26 mouse cellular contexts compared by ENCODE assay signal in the genomic region with DNA sequence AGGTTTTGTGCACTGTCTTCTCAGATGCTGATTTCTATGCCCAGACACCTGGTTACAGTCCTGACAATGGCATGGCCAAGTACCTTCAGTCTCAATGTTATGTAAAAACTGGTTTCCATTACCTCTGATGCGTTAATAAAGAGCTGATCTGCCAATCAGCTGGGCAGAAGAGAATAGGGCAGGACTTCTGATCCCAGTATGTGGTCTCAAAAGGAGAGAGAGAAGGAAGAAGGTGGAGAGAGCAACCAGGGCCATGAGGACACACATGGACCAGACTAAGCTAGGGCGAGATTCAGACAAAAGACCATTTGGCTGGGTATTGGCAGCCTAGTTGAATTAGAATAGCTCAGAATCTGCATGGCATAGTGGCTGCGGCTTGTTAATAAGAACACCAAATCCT. TPM values are rescaled to one million over a fixed set of nuclear protein-coding genes. Genes with fewer than 3 reads are reported as not detected.
A peak's percentile ranks its signal among the peaks of the same experiment; 100 is the strongest.
DNase-seq lines count a peak whose midpoint lies in the region; ATAC-seq and TF ChIP-seq lines count a peak whose summit lies in the region.
"Had no signal": no experiment of that assay in that cellular context is flagged by ENCODE, and none has a peak within 500 bp of the region (broad histone marks: within the 10 kb centered on the region; RNA-seq: fewer than 3 reads in every experiment).

No protein-coding gene starts in this region.

- WGBS in forebrain, embryonic 12.5 days = 26% methylated on average over 3 of the region's 3 CpGs
- 64% methylated on average over 3 of the region's 3 CpGs for WGBS in forebrain, embryonic 10.5 days
- WGBS in hindbrain, embryonic 13.5 days = 39% methylated on average over 3 of the region's 3 CpGs
- WGBS in hindbrain, embryonic 11.5 days = 66% methylated on average over 3 of the region's 3 CpGs
- 33% methylated on average over 3 of the region's 3 CpGs for WGBS in midbrain, embryonic 12.5 days
- 64% methylated on average over 3 of the region's 3 CpGs for WGBS in midbrain, embryonic 10.5 days
- 82% methylated on average over 3 of the region's 3 CpGs for WGBS in liver, embryonic 14.5 days (ENCODE audit: insufficient replicate concordance)

- H3K4me1 ChIP-seq in forebrain, embryonic 12.5 days = peaks cover 36% of the 10 kb centered on the region
- H3K4me1 ChIP-seq in forebrain, embryonic 10.5 days = peaks cover 40% of the 10 kb centered on the region
- H3K4me1 ChIP-seq in hindbrain, embryonic 13.5 days (replicated peaks) = peaks cover 37% of the 10 kb centered on the region
- peaks cover 6% of the 10 kb centered on the region for H3K4me1 ChIP-seq in hindbrain, embryonic 11.5 days (replicated peaks; ENCODE audit: control insufficient read depth, insufficient read depth, low read length)
- peaks cover 36% of the 10 kb centered on the region for H3K4me1 ChIP-seq in midbrain, embryonic 12.5 days
- H3K4me1 ChIP-seq in midbrain, embryonic 10.5 days = peaks cover 34% of the 10 kb centered on the region
- peaks cover 22 to 27% of the 10 kb centered on the region in 2 experiments for H3K4me1 ChIP-seq in liver, embryonic 14.5 days (replicated peaks; ENCODE audit: control insufficient read depth in 2 of 2, insufficient read depth in 2 of 2, low read length in 1 of 2)

- H3K4me2 ChIP-seq in forebrain, embryonic 12.5 days = peak overlapping the region; percentile 19
- no peak overlapping the region for H3K4me2 ChIP-seq in hindbrain, embryonic 13.5 days
- no peak overlapping the region for H3K4me2 ChIP-seq in hindbrain, embryonic 11.5 days (replicated peaks; ENCODE audit: low read depth, low read length)
- H3K4me2 ChIP-seq in midbrain, embryonic 12.5 days (replicated peaks) = 0 out of 2 replicates have a peak overlapping the region, but pooled peaks have one; percentile 85
- H3K4me2 ChIP-seq in liver, embryonic 14.5 days (ENCODE audit: low read depth) = peak overlapping the region; percentile 95; the same call in 1 of the 2 replicates
- H3K4me2 ChIP-seq: embryonic facial prominence, embryonic 13.5 days; neural tube, embryonic 15.5 days; stomach, embryonic 15.5 days had no signal

- no peak for TF ChIP-seq EP300 in liver, embryonic 14.5 days (IDR thresholded peaks at IDR 0.05; ENCODE audit: low read depth)

- 0 out of 2 replicates have a peak overlapping the region, but pooled peaks have one; percentile 17 for H3K9ac ChIP-seq in forebrain, embryonic 12.5 days
- 0 out of 2 replicates have a peak overlapping the region, but pooled peaks have one; percentile 49 for H3K9ac ChIP-seq in hindbrain, embryonic 13.5 days
- H3K9ac ChIP-seq in hindbrain, embryonic 11.5 days (ENCODE audit: low read depth, low read length) = no peak overlapping the region
- peak overlapping the region; percentile 20; the same call in 1 of the 2 replicates for H3K9ac ChIP-seq in midbrain, embryonic 12.5 days (replicated peaks)
- peak overlapping the region; percentile 18; the same call in 1 of the 2 replicates for H3K9ac ChIP-seq in liver, embryonic 14.5 days (replicated peaks)
- H3K9ac ChIP-seq: neural tube, embryonic 15.5 days; stomach, embryonic 15.5 days had no signal

- no peak for ATAC-seq in forebrain, embryonic 12.5 days (ENCODE audit: low FRiP score)
- no peak for ATAC-seq in hindbrain, embryonic 13.5 days (ENCODE audit: low FRiP score)
- ATAC-seq in hindbrain, embryonic 11.5 days (ENCODE audit: low FRiP score) = no peak
- no peak for ATAC-seq in midbrain, embryonic 12.5 days (ENCODE audit: low FRiP score, low read depth)
- ATAC-seq in liver, embryonic 14.5 days (ENCODE audit: insufficient read depth) = no peak
- ATAC-seq: activated CD4-positive, CD25-positive, alpha-beta regulatory T cell, adult 4 months; lung, postnatal 0 days; Patski had no signal

- no peaks in the 10 kb centered on the region for H3K9me3 ChIP-seq in forebrain, embryonic 12.5 days
- H3K9me3 ChIP-seq in forebrain, embryonic 10.5 days = no peaks in the 10 kb centered on the region
- H3K9me3 ChIP-seq in hindbrain, embryonic 13.5 days = no peaks in the 10 kb centered on the region
- H3K9me3 ChIP-seq in hindbrain, embryonic 11.5 days (ENCODE audit: control insufficient read depth, low read length) = no peaks in the 10 kb centered on the region
- H3K9me3 ChIP-seq in midbrain, embryonic 12.5 days = no peaks in the 10 kb centered on the region
- no peaks in the 10 kb centered on the region for H3K9me3 ChIP-seq in midbrain, embryonic 10.5 days (replicated peaks)
- H3K9me3 ChIP-seq in liver, embryonic 14.5 days (ENCODE audit: control insufficient read depth, low read length) = no peaks in the 10 kb centered on the region
- H3K9me3 ChIP-seq: embryonic facial prominence, embryonic 13.5 days; G1E; heart, embryonic 10.5 days; neural tube, embryonic 15.5 days; stomach, embryonic 15.5 days had no signal

- no peak for TF ChIP-seq CTCF in liver, embryonic 14.5 days (IDR thresholded peaks at IDR 0.05; ENCODE audit: low read depth)

- no peaks in the 10 kb centered on the region for H3K27me3 ChIP-seq in forebrain, embryonic 12.5 days
- H3K27me3 ChIP-seq in forebrain, embryonic 10.5 days (ENCODE audit: poor library complexity, severe bottlenecking) = no peaks in the 10 kb centered on the region
- H3K27me3 ChIP-seq in hindbrain, embryonic 13.5 days = no peaks in the 10 kb centered on the region
- H3K27me3 ChIP-seq in hindbrain, embryonic 11.5 days (ENCODE audit: control insufficient read depth, insufficient read depth, low read length) = no peaks in the 10 kb centered on the region
- no peaks in the 10 kb centered on the region for H3K27me3 ChIP-seq in midbrain, embryonic 12.5 days
- no peaks in the 10 kb centered on the region for H3K27me3 ChIP-seq in midbrain, embryonic 10.5 days (ENCODE audit: low read depth, poor library complexity, severe bottlenecking)
- no peaks in the 10 kb centered on the region for H3K27me3 ChIP-seq in liver, embryonic 14.5 days (ENCODE audit: control insufficient read depth, insufficient read depth, low read length)
- H3K27me3 ChIP-seq: embryonic facial prominence, embryonic 13.5 days; neural tube, embryonic 15.5 days; Patski; stomach, embryonic 15.5 days had no signal

- no peak overlapping the region for H3K27ac ChIP-seq in forebrain, embryonic 12.5 days
- H3K27ac ChIP-seq in forebrain, embryonic 10.5 days = no peak overlapping the region
- no peak overlapping the region for H3K27ac ChIP-seq in hindbrain, embryonic 13.5 days
- H3K27ac ChIP-seq in hindbrain, embryonic 11.5 days (ENCODE audit: low read depth, low read length) = no peak overlapping the region
- 0 out of 2 replicates have a peak overlapping the region, but pooled peaks have one; percentile 4 for H3K27ac ChIP-seq in midbrain, embryonic 12.5 days (replicated peaks)
- H3K27ac ChIP-seq in midbrain, embryonic 10.5 days (replicated peaks) = no peak overlapping the region; the same call in 1 of the 2 replicates
- H3K27ac ChIP-seq in liver, embryonic 14.5 days = no peak overlapping the region
- H3K27ac ChIP-seq: embryonic facial prominence, embryonic 13.5 days; gastrocnemius, adult 2 months; heart, embryonic 10.5 days; kidney, postnatal 0 days; macrophage; neural tube, embryonic 15.5 days; stomach, embryonic 15.5 days had no signal

- peaks cover 28% of the 10 kb centered on the region for H3K36me3 ChIP-seq in forebrain, embryonic 12.5 days (replicated peaks)
- peaks cover 35% of the 10 kb centered on the region for H3K36me3 ChIP-seq in forebrain, embryonic 10.5 days (replicated peaks)
- peaks cover 26% of the 10 kb centered on the region for H3K36me3 ChIP-seq in hindbrain, embryonic 13.5 days
- no peaks in the 10 kb centered on the region for H3K36me3 ChIP-seq in hindbrain, embryonic 11.5 days (ENCODE audit: control insufficient read depth, insufficient read depth, low read length)
- peaks cover 25% of the 10 kb centered on the region for H3K36me3 ChIP-seq in midbrain, embryonic 12.5 days
- peaks cover 35% of the 10 kb centered on the region for H3K36me3 ChIP-seq in midbrain, embryonic 10.5 days
- peaks cover 31% of the 10 kb centered on the region for H3K36me3 ChIP-seq in liver, embryonic 14.5 days (replicated peaks; ENCODE audit: control insufficient read depth, insufficient read depth, low read depth)

- H3K4me3 ChIP-seq in forebrain, embryonic 12.5 days (replicated peaks) = no peak overlapping the region
- H3K4me3 ChIP-seq in forebrain, embryonic 10.5 days = no peak overlapping the region
- no peak overlapping the region for H3K4me3 ChIP-seq in hindbrain, embryonic 13.5 days
- H3K4me3 ChIP-seq in hindbrain, embryonic 11.5 days (ENCODE audit: low read depth, low read length) = no peak overlapping the region
- H3K4me3 ChIP-seq in midbrain, embryonic 12.5 days = no peak overlapping the region
- no peak overlapping the region for H3K4me3 ChIP-seq in midbrain, embryonic 10.5 days
- no peak overlapping the region for H3K4me3 ChIP-seq in liver, embryonic 14.5 days (ENCODE audit: insufficient read depth in 1 of 2, low read depth in 2 of 2, low read length in 2 of 2)
- H3K4me3 ChIP-seq: embryonic facial prominence, embryonic 13.5 days; gastrocnemius, adult 2 months; heart, embryonic 10.5 days; neural tube, embryonic 15.5 days; stomach, embryonic 15.5 days had no signal

- DNase-seq in forebrain, embryonic 10.5 days (ENCODE audit: extremely low spot score, low spot score) = no peak
- no peak for DNase-seq in hindbrain, embryonic 11.5 days (ENCODE audit: low spot score)
- DNase-seq in midbrain, embryonic 10.5 days (ENCODE audit: low spot score) = no peak
- DNase-seq in liver, embryonic 14.5 days (ENCODE audit: low read depth in 3 of 3, low spot score in 3 of 3) = no peak
- DNase-seq in gastrocnemius, postnatal 25 days = no peak
- DNase-seq: adrenal gland, adult 8-10 months; cerebellum, adult 2 months; cerebellum, postnatal 36 days; embryo, embryonic 11 days; gastrocnemius, adult 2 months; kidney, adult 2 months; right cerebral cortex, adult 18-20 months; thymus, postnatal 25 days had no signal

RNA-seq across cellular contexts. Expression of gene Nudt21, which starts 3.2 kb away (rescaled TPM):
- 205 and 206 TPM in 2 replicates for polyA plus RNA-seq in forebrain, embryonic 12.5 days (2016; fragmentation: Nextera tagmentation; extraction: Ambion mirVana)
- polyA plus RNA-seq in forebrain, embryonic 10.5 days (2016; fragmentation: Nextera tagmentation; extraction: Ambion mirVana) = 192 and 193 TPM in 2 replicates
- 109 and 112 TPM in 2 replicates for polyA plus RNA-seq in hindbrain, embryonic 13.5 days (2015; fragmentation: Nextera tagmentation; extraction: Ambion mirVana)
- polyA plus RNA-seq in hindbrain, embryonic 11.5 days (2014; fragmentation: Nextera tagmentation; extraction: Ambion mirVana) = 152 and 164 TPM in 2 replicates
- 167 and 173 TPM in 2 replicates for polyA plus RNA-seq in midbrain, embryonic 12.5 days (2016; fragmentation: Nextera tagmentation; extraction: Ambion mirVana)
- 181 and 182 TPM in 2 replicates for polyA plus RNA-seq in midbrain, embryonic 10.5 days (2016; fragmentation: Nextera tagmentation; extraction: Ambion mirVana)
- polyA plus RNA-seq in liver, embryonic 14.5 days (2012; rRNA removed) = 16.2 and 32.3 TPM in 2 replicates
- polyA plus RNA-seq in liver, embryonic 14.5 days (2014; fragmentation: Nextera tagmentation; extraction: Ambion mirVana) = 94.6 and 95.2 TPM in 2 replicates
- 10 to 100 TPM; 10.5 to 11.9 TPM for total RNA-seq in gastrocnemius, postnatal 25 days (2021)

RNA-seq across cellular contexts. Expression of gene Ogfod1, which starts 3.4 kb away (rescaled TPM):
- polyA plus RNA-seq in forebrain, embryonic 12.5 days (2016; fragmentation: Nextera tagmentation; extraction: Ambion mirVana) = 15.0 and 15.9 TPM in 2 replicates
- polyA plus RNA-seq in forebrain, embryonic 10.5 days (2016; fragmentation: Nextera tagmentation; extraction: Ambion mirVana) = 13.5 and 14.4 TPM in 2 replicates
- 16.9 TPM in 2 replicates for polyA plus RNA-seq in hindbrain, embryonic 13.5 days (2015; fragmentation: Nextera tagmentation; extraction: Ambion mirVana)
- 12.4 and 14.2 TPM in 2 replicates for polyA plus RNA-seq in hindbrain, embryonic 11.5 days (2014; fragmentation: Nextera tagmentation; extraction: Ambion mirVana)
- 12.9 and 13.6 TPM in 2 replicates for polyA plus RNA-seq in midbrain, embryonic 12.5 days (2016; fragmentation: Nextera tagmentation; extraction: Ambion mirVana)
- polyA plus RNA-seq in midbrain, embryonic 10.5 days (2016; fragmentation: Nextera tagmentation; extraction: Ambion mirVana) = 10.8 and 11.6 TPM in 2 replicates
- polyA plus RNA-seq in liver, embryonic 14.5 days (2012; rRNA removed) = 2.1 and 3.2 TPM in 2 replicates
- polyA plus RNA-seq in liver, embryonic 14.5 days (2014; fragmentation: Nextera tagmentation; extraction: Ambion mirVana) = 4.0 and 5.3 TPM in 2 replicates
- total RNA-seq in gastrocnemius, postnatal 25 days (2021) = 10 to 100 TPM; 21.5 to 22.8 TPM

RNA-seq across cellular contexts. Expression of gene Amfr, which starts 21.0 kb away (rescaled TPM):
- polyA plus RNA-seq in forebrain, embryonic 12.5 days (2016; fragmentation: Nextera tagmentation; extraction: Ambion mirVana) = 66.3 and 68.5 TPM in 2 replicates
- polyA plus RNA-seq in forebrain, embryonic 10.5 days (2016; fragmentation: Nextera tagmentation; extraction: Ambion mirVana) = 36.7 and 39.1 TPM in 2 replicates
- 60.6 and 64.3 TPM in 2 replicates for polyA plus RNA-seq in hindbrain, embryonic 13.5 days (2015; fragmentation: Nextera tagmentation; extraction: Ambion mirVana)
- 49.3 and 58.1 TPM in 2 replicates for polyA plus RNA-seq in hindbrain, embryonic 11.5 days (2014; fragmentation: Nextera tagmentation; extraction: Ambion mirVana)
- polyA plus RNA-seq in midbrain, embryonic 12.5 days (2016; fragmentation: Nextera tagmentation; extraction: Ambion mirVana) = 75.4 and 77.5 TPM in 2 replicates
- polyA plus RNA-seq in midbrain, embryonic 10.5 days (2016; fragmentation: Nextera tagmentation; extraction: Ambion mirVana) = 47.0 and 50.8 TPM in 2 replicates
- 33.4 and 38.4 TPM in 2 replicates for polyA plus RNA-seq in liver, embryonic 14.5 days (2012; rRNA removed)
- polyA plus RNA-seq in liver, embryonic 14.5 days (2014; fragmentation: Nextera tagmentation; extraction: Ambion mirVana) = 50.0 and 53.1 TPM in 2 replicates
- 10 to 100 TPM; 78.0 to 83.5 TPM for total RNA-seq in gastrocnemius, postnatal 25 days (2021)

Comparison
In these comparisons a context has a peak if more than half of its experiments do, and no peak if none do; other contexts are left out.
1. H3K4me2 ChIP-seq: peak in forebrain, embryonic 12.5 days (single experiment), midbrain, embryonic 12.5 days (single experiment) and liver, embryonic 14.5 days (single experiment); none in hindbrain, embryonic 13.5 days (single experiment) and hindbrain, embryonic 11.5 days (single experiment).